Mouse (Mus musculus) small intestine, adult 2 months (tissue): ENCODE results near the gene Olfr9.

Source experiments
- CTCF ChIP-seq: fragments of 200-500 bp; IDR thresholded peaks from 2 replicates; pipeline ENCODE4 v1.5.1; 2012; ENCODE audit warnings: low read depth, mild to moderate bottlenecking, control low read depth, inconsistent platforms, low read length, moderate library complexity, mixed read lengths; ENCODE audit not compliant: insufficient replicate concordance, insufficient read length; ENCODE audit errors: extremely low read depth
- POLR2A ChIP-seq: fragments of 200-500 bp; IDR thresholded peaks from 2 replicates; pipeline ENCODE4 v1.6.1; 2012; ENCODE audit warnings: low read depth, mild to moderate bottlenecking, control low read depth, inconsistent platforms, low read length, moderate library complexity

- no peak for TF ChIP-seq CTCF
- TF ChIP-seq POLR2A, result no peak
Measured at GRCm38 (mm10) chr10:129028343-129028742, 39.1 kb downstream of the Olfr9 start.
